Mouse (Mus musculus) heart, adult 2 months (tissue): Measurements from ENCODE around the gene Mrps24.

Experiments used
- CTCF ChIP-seq: fragments of 200-600 bp; IDR thresholded peaks from 2 replicates; pipeline ENCODE4 v1.8.1; 2022; ENCODE audit warnings: antibody characterized with exemption, mild to moderate bottlenecking, moderate library complexity
- EP300 ChIP-seq: fragments of 200-500 bp; IDR thresholded peaks from 2 replicates; pipeline ENCODE4 v1.6.1; 2011; ENCODE audit warnings: low read depth, low read length, control low read depth; ENCODE audit not compliant: insufficient read depth
- POLR2A ChIP-seq: fragments of 200-500 bp; IDR thresholded peaks from 2 replicates; pipeline ENCODE4 v1.6.1; 2011; ENCODE audit warnings: mild to moderate bottlenecking, low read depth, low read length, control low read depth; ENCODE audit not compliant: insufficient read depth

DNA sequence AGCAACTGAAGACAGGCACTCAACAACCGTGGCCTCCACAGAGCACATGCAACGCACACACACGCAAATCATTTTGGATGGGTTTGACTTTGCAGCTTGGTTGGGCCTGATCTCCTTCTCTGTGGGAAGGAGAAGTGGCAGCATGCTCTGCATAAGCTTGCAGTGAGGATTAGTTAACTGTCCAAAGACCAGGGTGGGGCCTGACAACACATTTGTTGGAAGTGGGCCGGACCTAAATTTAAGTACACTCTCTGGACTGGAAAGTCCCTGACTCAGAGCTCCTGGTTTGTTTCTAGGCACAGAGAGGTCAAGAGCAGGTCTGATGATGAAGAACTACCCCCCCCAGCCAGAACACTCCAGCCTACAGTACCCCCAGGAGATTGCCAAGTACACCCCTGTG lies 18.8 kb upstream of the Mrps24 start:
- no peak for TF ChIP-seq EP300
- TF ChIP-seq CTCF, result no peak
- TF ChIP-seq POLR2A, result no peak
